Mouse (Mus musculus): ENCODE data around the gene Zfp940. TPM values are rescaled to one million over a fixed set of nuclear protein-coding genes. Genes with fewer than 3 reads are reported as not detected.
"Not testable (repeated sequence)": the region's sequence is repeated elsewhere in the genome, so short reads cannot be mapped to it uniquely, and the experiment has no call there.

The Zfp940 gene
- polyA plus RNA-seq (2016; fragmentation: Nextera tagmentation; extraction: Ambion mirVana), result 8.7 and 10.3 TPM in 2 replicates

GRCm38 (mm10) chr7:29853219-29853842 is at the start of gene Zfp940:
Gene Zfp940, minus strand, starts transcription at chr7:29853669.
- DNase-seq (ENCODE audit: low spot score), result peak; percentile 88
- H3K9me3 ChIP-seq, result peaks cover 6% of the 10 kb centered on the region; the same call in 1 of the 2 replicates
- H3K27ac ChIP-seq, result peak within 1 kb of the TSS; percentile 84
- peak within 1 kb of the TSS; percentile 62 for H3K4me3 ChIP-seq
- no peaks in the 10 kb centered on the region for H3K27me3 ChIP-seq (ENCODE audit: insufficient read depth, poor library complexity, severe bottlenecking)
- peaks cover 27% of the 10 kb centered on the region for H3K36me3 ChIP-seq
- WGBS, result 1% methylated on average over 21 of the region's 21 CpGs
- peaks cover 11% of the 10 kb centered on the region for H3K4me1 ChIP-seq (replicated peaks)

GRCm38 (mm10) chr7:29898351-29898750 is 44.9 kb upstream of the Zfp940 start:
- 89% methylated on average over 4 of the region's 4 CpGs for WGBS
- Histone ChIP-seq H3K36me3 (peaks cover 96% of the 10 kb centered on the region), H3K4me1 (replicated peaks) (no peaks in the 10 kb centered on the region), H3K9me3 (peaks cover 42% of the 10 kb centered on the region), H3K27ac (no peak overlapping the region), H3K4me3 (no peak overlapping the region), H3K27me3 (ENCODE audit: insufficient read depth, poor library complexity, severe bottlenecking) (no peaks in the 10 kb centered on the region)
- no peak for DNase-seq (ENCODE audit: low spot score)

- WGBS, result 96% methylated on average over 4 of the region's 4 CpGs
These were observed 39.3 kb upstream of the Zfp940 start for GRCm38 (mm10) chr7:29892756-29893155.

GRCm38 (mm10) chr7:29890501-29890900 is 37.0 kb upstream of the Zfp940 start:
- DNase-seq (ENCODE audit: low spot score), result no peak
- H3K9me3 ChIP-seq, result peaks cover 74% of the 10 kb centered on the region
- H3K27ac ChIP-seq, result no peak overlapping the region

More at GRCm38 (mm10) chr7:29892756-29893155, 39.3 kb upstream of the Zfp940 start:
- Histone ChIP-seq H3K9me3 (peaks cover 61% of the 10 kb centered on the region), H3K27me3 (ENCODE audit: insufficient read depth, poor library complexity, severe bottlenecking) (no peaks in the 10 kb centered on the region), H3K36me3 (peaks cover 76% of the 10 kb centered on the region), H3K27ac (no peak overlapping the region), H3K4me3 (no peak overlapping the region), H3K4me1 (replicated peaks) (no peaks in the 10 kb centered on the region)
- no peak for DNase-seq (ENCODE audit: low spot score)

GRCm38 (mm10) chr7:29880916-29881315 is 27.4 kb upstream of the Zfp940 start:
- Histone ChIP-seq H3K27me3 (ENCODE audit: insufficient read depth, poor library complexity, severe bottlenecking) (no peaks in the 10 kb centered on the region), H3K36me3 (peaks cover 33% of the 10 kb centered on the region), H3K9me3 (peaks cover 46% of the 10 kb centered on the region), H3K27ac (no peak overlapping the region), H3K4me1 (replicated peaks) (no peaks in the 10 kb centered on the region), H3K4me3 (no peak overlapping the region)
- DNase-seq (ENCODE audit: low spot score), result no peak
- WGBS, result 91% methylated on average over 7 of the region's 7 CpGs

More at GRCm38 (mm10) chr7:29890501-29890900, 37.0 kb upstream of the Zfp940 start:
- H3K4me1 ChIP-seq (replicated peaks), result no peaks in the 10 kb centered on the region
- H3K4me3 ChIP-seq, result no peak overlapping the region
- 95% methylated on average over 7 of the region's 7 CpGs for WGBS
- peaks cover 55% of the 10 kb centered on the region for H3K36me3 ChIP-seq
- no peaks in the 10 kb centered on the region for H3K27me3 ChIP-seq (ENCODE audit: insufficient read depth, poor library complexity, severe bottlenecking)

GRCm38 (mm10) chr7:29880056-29880455 is 26.6 kb upstream of the Zfp940 start:
- no peak overlapping the region for H3K4me3 ChIP-seq
- 78% methylated on average over 7 of the region's 7 CpGs for WGBS
- H3K9me3 ChIP-seq, result peaks cover 46% of the 10 kb centered on the region
- no peak for DNase-seq (ENCODE audit: low spot score)
- no peaks in the 10 kb centered on the region for H3K27me3 ChIP-seq (ENCODE audit: insufficient read depth, poor library complexity, severe bottlenecking)
- H3K27ac ChIP-seq, result no peak overlapping the region
- peaks cover 42% of the 10 kb centered on the region for H3K36me3 ChIP-seq
- no peaks in the 10 kb centered on the region for H3K4me1 ChIP-seq (replicated peaks)

- 92% methylated on average over 9 of the region's 9 CpGs for WGBS
- H3K4me1 ChIP-seq (replicated peaks); H3K4me3 ChIP-seq; DNase-seq (ENCODE audit: low spot score); H3K27ac ChIP-seq; H3K27me3 ChIP-seq (ENCODE audit: insufficient read depth, poor library complexity, severe bottlenecking): not testable (repeated sequence)
- peaks cover 45% of the 10 kb centered on the region for H3K9me3 ChIP-seq
- H3K36me3 ChIP-seq, result peaks cover 66% of the 10 kb centered on the region
These were observed 24.1 kb upstream of the Zfp940 start for GRCm38 (mm10) chr7:29877561-29877960.

- 93% methylated on average over 10 of the region's 10 CpGs for WGBS
- Histone ChIP-seq H3K27ac (no peak overlapping the region), H3K27me3 (ENCODE audit: insufficient read depth, poor library complexity, severe bottlenecking) (no peaks in the 10 kb centered on the region), H3K9me3 (peaks cover 59% of the 10 kb centered on the region), H3K4me3 (no peak overlapping the region), H3K36me3 (peaks cover 71% of the 10 kb centered on the region), H3K4me1 (replicated peaks) (no peaks in the 10 kb centered on the region)
- no peak for DNase-seq (ENCODE audit: low spot score)
These were observed 20.8 kb upstream of the Zfp940 start for GRCm38 (mm10) chr7:29874256-29874655.

GRCm38 (mm10) chr7:29861660-29862059 is 8.2 kb upstream of the Zfp940 start:
- Histone ChIP-seq H3K4me3 (no peak overlapping the region), H3K36me3 (peaks cover 10% of the 10 kb centered on the region), H3K9me3 (0 out of 2 replicates have a peak, but pooled peaks cover 4% of the 10 kb centered on the region), H3K4me1 (replicated peaks) (peaks cover 9% of the 10 kb centered on the region), H3K27ac (no peak overlapping the region), H3K27me3 (ENCODE audit: insufficient read depth, poor library complexity, severe bottlenecking) (no peaks in the 10 kb centered on the region)
- no peak for DNase-seq (ENCODE audit: low spot score)
- WGBS, result 88% methylated on average over 7 of the region's 7 CpGs

GRCm38 (mm10) chr7:29859532-29860517 is 6.4 kb upstream of the Zfp940 start, which contains the start of gene Zfp420:
Gene Zfp420, plus strand, starts transcription at chr7:29859979.
- Histone ChIP-seq H3K27me3 (ENCODE audit: insufficient read depth, poor library complexity, severe bottlenecking) (no peaks in the 10 kb centered on the region), H3K9me3 (0 out of 2 replicates have a peak, but pooled peaks cover under 1% of the 10 kb centered on the region), H3K4me3 (peak within 1 kb of the TSS; percentile 74), H3K27ac (peak within 1 kb of the TSS; percentile 81), H3K36me3 (peaks cover 9% of the 10 kb centered on the region), H3K4me1 (replicated peaks) (peaks cover 9% of the 10 kb centered on the region)
- peak; percentile 87 for DNase-seq (ENCODE audit: low spot score)
- 8% methylated on average over 32 of the region's 32 CpGs for WGBS

- Histone ChIP-seq H3K4me1 (replicated peaks) (peaks cover 11% of the 10 kb centered on the region), H3K27me3 (ENCODE audit: insufficient read depth, poor library complexity, severe bottlenecking) (no peaks in the 10 kb centered on the region), H3K9me3 (peaks cover 6% of the 10 kb centered on the region; the same call in 1 of the 2 replicates), H3K36me3 (peaks cover 29% of the 10 kb centered on the region), H3K27ac (peak overlapping the region; percentile 84; the same call in 1 of the 2 replicates), H3K4me3 (peak overlapping the region; percentile 62)
- 59% methylated on average over 9 of the region's 9 CpGs for WGBS
- no peak for DNase-seq (ENCODE audit: low spot score)
These were observed 644 bp downstream of the Zfp940 start for GRCm38 (mm10) chr7:29852831-29853218.

- no peak overlapping the region for H3K4me3 ChIP-seq
- no peak overlapping the region for H3K27ac ChIP-seq
- no peaks in the 10 kb centered on the region for H3K27me3 ChIP-seq (ENCODE audit: insufficient read depth, poor library complexity, severe bottlenecking)
- DNase-seq (ENCODE audit: low spot score), result no peak
- 90% methylated on average over 5 of the region's 5 CpGs for WGBS
- peaks cover 61% of the 10 kb centered on the region for H3K36me3 ChIP-seq
- H3K4me1 ChIP-seq (replicated peaks), result no peaks in the 10 kb centered on the region
- no peaks in the 10 kb centered on the region for H3K9me3 ChIP-seq
These were observed 8.9 kb downstream of the Zfp940 start for GRCm38 (mm10) chr7:29844616-29845015.

Data from hindbrain, embryonic 10.5 days (tissue).